Mouse (Mus musculus) MEL (cell line): Measurements from ENCODE around the gene Trit1.

Experiments used
- CTCF ChIP-seq, 3 experiments: IDR thresholded peaks in 2 of 3; conservative IDR thresholded peaks in 1 of 3; 2 replicates each; pipeline ENCODE4 v1.5.1; 2011 to 2012; ENCODE audit warnings: low read length in 3 of 3, low read depth in 2 of 3, mild to moderate bottlenecking in 2 of 3, improper control_type of control experiment in 1 of 3, inconsistent platforms in 1 of 3, mixed read lengths in 1 of 3, moderate library complexity in 1 of 3; ENCODE audit not compliant: control insufficient read depth in 1 of 3, insufficient read depth in 1 of 3, poor library complexity in 1 of 3, severe bottlenecking in 1 of 3
- EP300 ChIP-seq, 2 experiments: IDR thresholded peaks; 2 replicates each; pipeline ENCODE4 v1.6.1; 2011; ENCODE audit warnings: improper control_type of control experiment in 2 of 2, low read length in 2 of 2, low read depth in 1 of 2, mild to moderate bottlenecking in 1 of 2
- MAZ ChIP-seq: IDR thresholded peaks from 2 replicates; pipeline ENCODE4 v1.6.1; 2012; ENCODE audit warnings: low read depth, mild to moderate bottlenecking, inconsistent platforms, low read length, improper control_type of control experiment
- NELFE ChIP-seq: IDR thresholded peaks from 2 replicates; pipeline ENCODE4 v1.6.1; 2011; ENCODE audit warnings: low read depth, low read length, improper control_type of control experiment
- POLR2A ChIP-seq, 2 experiments: IDR thresholded peaks; 2 replicates each; pipeline ENCODE4 v1.6.1; 2011 to 2012; ENCODE audit warnings: low read length in 2 of 2, mild to moderate bottlenecking in 2 of 2, control low read depth in 1 of 2, improper control_type of control experiment in 1 of 2, low read depth in 1 of 2, moderate library complexity in 1 of 2; ENCODE audit not compliant: control insufficient read depth in 1 of 2, insufficient read depth in 1 of 2, poor library complexity in 1 of 2
- SIN3A ChIP-seq: IDR thresholded peaks from 2 replicates; pipeline ENCODE4 v1.6.1; 2012; ENCODE audit warnings: low read length, improper control_type of control experiment, inconsistent platforms

DNA sequence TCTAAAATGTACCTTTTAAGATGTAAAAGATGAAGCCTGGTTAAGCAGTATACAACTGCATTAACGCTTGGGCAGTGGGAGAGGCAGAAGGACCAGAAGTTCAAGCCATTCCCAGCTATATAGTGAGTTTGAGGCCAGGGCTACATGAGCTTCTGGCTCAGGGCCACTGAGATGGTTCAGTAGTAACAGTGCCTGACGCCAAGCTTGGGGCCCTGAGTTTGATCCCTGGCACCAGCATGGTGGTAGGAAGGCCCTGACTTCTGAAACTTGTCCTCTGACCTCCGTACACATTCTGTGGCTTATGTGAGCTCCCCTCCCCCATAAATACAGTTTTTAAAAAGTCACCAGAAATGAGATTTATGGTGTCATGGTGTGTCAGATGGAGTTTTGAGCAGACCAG lies 5.2 kb downstream of the Trit1 start:
- TF ChIP-seq CTCF (IDR thresholded peaks at IDR 0.05 in 2 of 3, conservative IDR thresholded peaks at IDR 0.05 in 1 of 3; ENCODE audit: control insufficient read depth in 1 of 3, insufficient read depth in 1 of 3, low read depth in 2 of 3, low read length in 3 of 3, poor library complexity in 1 of 3, severe bottlenecking in 1 of 3) (no peak), POLR2A (IDR thresholded peaks at IDR 0.05; ENCODE audit: control insufficient read depth in 1 of 2, insufficient read depth in 1 of 2, low read depth in 1 of 2, low read length in 2 of 2, poor library complexity in 1 of 2) (no peak), EP300 (IDR thresholded peaks at IDR 0.05; ENCODE audit: low read depth in 1 of 2, low read length in 2 of 2) (no peak), SIN3A (no peak), NELFE (no peak), MAZ (no peak)
